Mouse (Mus musculus) cerebellum, adult 2 months (tissue): ENCODE measurements around the gene Ube2n. TPM values are rescaled to one million over a fixed set of nuclear protein-coding genes. Genes with fewer than 3 reads are reported as not detected.

Source experiments
- DNase-seq, 2 experiments: peaks; one replicate each; pipeline ENCODE4 v3.0.0; 2021
- H3K27ac ChIP-seq: fragments of 200-500 bp; 2 replicates; pipeline ENCODE4 v1.5.1; 2012; ENCODE audit warnings: low read length, control low read depth, inconsistent platforms; ENCODE audit not compliant: insufficient read depth
- H3K27me3 ChIP-seq: fragments of 200-500 bp; 2 replicates; pipeline ENCODE4 v1.6.1; 2012; ENCODE audit warnings: inconsistent platforms, mild to moderate bottlenecking, low read length, moderate library complexity; ENCODE audit not compliant: control insufficient read depth, insufficient read depth
- H3K4me1 ChIP-seq: fragments of 200-500 bp; 2 replicates; pipeline ENCODE4 v1.6.1; 2011; ENCODE audit warnings: low read length; ENCODE audit not compliant: control insufficient read depth, insufficient read depth
- H3K4me3 ChIP-seq: fragments of 200-500 bp; replicated peaks from 2 replicates; pipeline ENCODE3; 2011; ENCODE audit warnings: mild to moderate bottlenecking, low read depth, low read length, control low read depth; ENCODE audit not compliant: insufficient read depth
- CTCF ChIP-seq: fragments of 200-500 bp; IDR thresholded peaks from 2 replicates; pipeline ENCODE4 v1.5.1; 2011; ENCODE audit warnings: low read depth, mild to moderate bottlenecking, control low read depth, low read length, moderate library complexity, borderline replicate concordance; ENCODE audit not compliant: insufficient read depth
- POLR2A ChIP-seq: fragments of 200-500 bp; IDR thresholded peaks from 2 replicates; pipeline ENCODE4 v1.6.1; 2011; ENCODE audit warnings: low read length, control low read depth, borderline replicate concordance; ENCODE audit not compliant: insufficient read depth
- WGBS: fragments of 180-500 bp; shearing (Covaris S2); methylation state at CpG from one replicate; pipeline ENCODE4 v1.1.7; 2018; 5-methylcytosine and 5-hydroxymethylcytosine counted together
- polyA plus RNA-seq: library from polyadenylated mRNA; depleted of rRNA; stranded (reverse); fragments of >200 nt; gene quantifications from 2 replicates; pipeline ENCODE4 v1.2.3, GENCODE M21; 2012

Ube2n gene
- polyA plus RNA-seq, 1 experiment, result 185 TPM

- WGBS, result under 1% methylated on average over 65 of the region's 65 CpGs
- peak overlapping the region; percentile 84 for H3K4me3 ChIP-seq
- H3K27me3 ChIP-seq, result no peaks in the 10 kb centered on the region
- peak; percentile 68 to 74 for DNase-seq
- H3K4me1 ChIP-seq, result peaks cover 3% of the 10 kb centered on the region; the same call in 1 of the 2 replicates
- TF ChIP-seq POLR2A (no peak), CTCF (no peak)
- H3K27ac ChIP-seq, result peak overlapping the region; percentile 86
These were observed 48.2 kb downstream of the Ube2n start for GRCm38 (mm10) chr10:95562859-95563841.

GRCm38 (mm10) chr10:95563851-95564845 is 49.2 kb downstream of the Ube2n start, which contains the start of gene Nudt4:
Nudt4 (minus strand) TSS chr10:95564146.
- peak within 1 kb of the TSS; percentile 84 for H3K4me3 ChIP-seq
- peak; percentile 85 to 86 for DNase-seq
- H3K27ac ChIP-seq, result peak within 1 kb of the TSS; percentile 86
- peaks cover 3% of the 10 kb centered on the region; the same call in 1 of the 2 replicates for H3K4me1 ChIP-seq
- 2% methylated on average over 65 of the region's 97 CpGs for WGBS
- H3K27me3 ChIP-seq, result no peaks in the 10 kb centered on the region
- TF ChIP-seq POLR2A (peak; percentile 70), CTCF (no peak)

DNA sequence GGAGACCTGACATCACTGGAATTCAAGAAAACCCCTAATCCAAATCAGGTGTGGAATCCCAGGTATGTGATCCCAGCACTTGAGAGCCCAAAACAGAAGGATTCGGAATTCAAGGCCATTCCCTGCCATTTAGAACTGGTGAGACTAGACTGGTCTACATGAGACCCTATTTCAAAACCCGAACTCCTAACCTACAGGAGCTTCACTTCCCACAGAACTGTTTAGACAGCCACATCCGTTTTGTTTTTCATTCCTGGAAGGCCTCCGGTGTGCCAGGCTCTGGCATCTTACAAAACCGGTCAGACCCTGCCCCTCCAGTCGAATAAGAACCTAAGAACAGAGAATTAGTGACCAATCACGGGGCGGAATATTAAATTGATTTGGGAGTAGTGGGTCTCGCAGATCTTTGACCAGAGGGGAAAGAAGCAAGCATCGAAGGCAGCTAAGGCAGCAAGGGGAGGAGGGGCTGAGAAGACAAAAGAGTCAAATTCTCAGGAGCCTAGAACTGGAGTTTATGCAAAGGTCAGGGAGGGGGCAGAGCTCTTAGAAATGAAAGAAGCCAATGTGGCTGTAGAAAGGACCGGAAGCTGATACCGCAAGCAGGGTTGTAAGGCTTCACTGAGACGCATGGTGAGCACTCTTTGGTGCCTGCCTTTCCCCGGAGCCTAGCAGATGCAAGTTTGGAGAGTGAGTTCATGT is 50.4 kb downstream of the Ube2n start:
- Histone ChIP-seq H3K4me1 (no peaks in the 10 kb centered on the region), H3K27ac (no peak overlapping the region), H3K4me3 (no peak overlapping the region), H3K27me3 (no peaks in the 10 kb centered on the region)
- WGBS, result 76% methylated on average over 14 of the region's 14 CpGs
- TF ChIP-seq CTCF (no peak), POLR2A (no peak)
- no peak for DNase-seq

GRCm38 (mm10) chr10:95566786-95567185 is 51.8 kb downstream of the Ube2n start:
- no peaks in the 10 kb centered on the region for H3K4me1 ChIP-seq
- no peak for DNase-seq
- H3K4me3 ChIP-seq, result no peak overlapping the region
- TF ChIP-seq POLR2A, result no peak
- no peak for TF ChIP-seq CTCF
- no peaks in the 10 kb centered on the region for H3K27me3 ChIP-seq
- WGBS, result 90% methylated on average over 3 of the region's 3 CpGs
- no peak overlapping the region for H3K27ac ChIP-seq

GRCm38 (mm10) chr10:95567550-95567949 is 52.6 kb downstream of the Ube2n start:
- H3K4me3 ChIP-seq, result no peak overlapping the region
- no peak overlapping the region for H3K27ac ChIP-seq
- H3K27me3 ChIP-seq, result no peaks in the 10 kb centered on the region
- DNase-seq, result no peak
- WGBS, result 88% methylated on average over 5 of the region's 5 CpGs
- TF ChIP-seq POLR2A, result no peak
- TF ChIP-seq CTCF, result no peak
- H3K4me1 ChIP-seq, result no peaks in the 10 kb centered on the region

DNA sequence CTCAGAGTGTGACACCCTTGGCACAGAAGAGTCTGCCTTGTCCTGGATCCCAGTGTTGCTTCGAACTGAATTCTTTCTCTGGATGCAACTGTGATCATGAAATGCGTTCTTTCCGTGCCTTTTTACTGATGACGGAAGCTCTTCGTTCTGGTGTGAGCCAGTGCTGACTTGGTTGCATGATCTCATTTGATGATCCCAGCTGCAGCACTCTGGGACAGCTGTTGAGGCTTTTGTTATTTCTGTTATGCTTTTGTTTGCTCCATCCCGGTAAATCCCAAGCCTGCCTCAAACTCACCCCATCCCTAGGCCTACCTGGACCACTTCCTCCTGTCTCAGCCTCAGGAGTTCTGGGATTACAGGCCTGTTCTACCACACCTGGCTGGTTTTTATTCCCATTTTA is 53.1 kb downstream of the Ube2n start:
- Histone ChIP-seq H3K27ac (no peak overlapping the region), H3K27me3 (no peaks in the 10 kb centered on the region), H3K4me3 (no peak overlapping the region), H3K4me1 (no peaks in the 10 kb centered on the region)
- DNase-seq, result no peak
- TF ChIP-seq POLR2A (no peak), CTCF (no peak)
- whole genome bisulfite sequencing, result 72% methylated on average over 6 of the region's 6 CpGs

DNA sequence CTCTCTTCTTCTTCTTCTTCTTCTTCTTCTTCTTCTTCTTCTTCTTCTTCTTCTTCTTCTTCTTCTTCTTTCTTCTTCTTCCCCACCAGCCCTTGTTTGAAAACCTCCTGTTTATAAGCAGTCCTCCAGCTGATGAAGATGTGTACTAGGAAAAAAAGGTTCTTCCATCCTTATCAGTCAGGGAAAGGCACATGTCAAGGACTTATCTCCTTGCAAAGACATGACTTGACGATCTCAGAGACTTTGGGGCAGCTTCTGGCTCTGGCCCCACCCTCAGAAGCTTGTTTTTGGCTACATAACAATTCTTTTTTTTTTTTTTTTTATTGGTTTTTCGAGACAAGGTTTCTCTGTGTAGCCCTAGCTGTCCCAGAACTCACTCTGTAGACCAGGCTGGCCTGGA is 54.5 kb downstream of the Ube2n start:
- no peak for DNase-seq
- TF ChIP-seq POLR2A (no peak), CTCF (no peak)
- Histone ChIP-seq H3K4me1 (no peaks in the 10 kb centered on the region), H3K27ac (no peak overlapping the region), H3K4me3 (no peak overlapping the region), H3K27me3 (no peaks in the 10 kb centered on the region)
- WGBS, result 62% methylated on average over 2 of the region's 2 CpGs
